Mouse (Mus musculus): ENCODE measurements around the gene Frmpd3.

The Frmpd3 gene

GRCm38 (mm10) chrX:140456751-140457491 lies 114.9 kb downstream of the Frmpd3 start:
- DNase-seq = no peak

GRCm38 (mm10) chrX:140457502-140457901 lies 115.4 kb downstream of the Frmpd3 start:
- DNase-seq = no peak

GRCm38 (mm10) chrX:140478231-140478630 lies 136.2 kb downstream of the Frmpd3 start:
- DNase-seq = no peak

- peak; percentile 50 for DNase-seq
Measured at GRCm38 (mm10) chrX:140479171-140479570, 137.1 kb downstream of the Frmpd3 start.
